Mouse (Mus musculus) sigmoid colon, adult 10 weeks (tissue): ENCODE data around the gene Pdzph1. TPM values are rescaled to one million over a fixed set of nuclear protein-coding genes. Genes with fewer than 3 reads are reported as not detected.

Experiments used
- polyA plus RNA-seq: library from polyadenylated mRNA; stranded (reverse); fragments of 350-450 nt; fragmentation: Illumina TruSeq; extraction: RNeasy Lipid Tissue Mini Kit (QIAGEN cat#74804); gene quantifications from one replicate; pipeline ENCODE4 v1.2.3, GENCODE M21; 2014; ENCODE audit warnings: low read depth, low replicate concordance

Gene Pdzph1
- not detected for polyA plus RNA-seq

DNA sequence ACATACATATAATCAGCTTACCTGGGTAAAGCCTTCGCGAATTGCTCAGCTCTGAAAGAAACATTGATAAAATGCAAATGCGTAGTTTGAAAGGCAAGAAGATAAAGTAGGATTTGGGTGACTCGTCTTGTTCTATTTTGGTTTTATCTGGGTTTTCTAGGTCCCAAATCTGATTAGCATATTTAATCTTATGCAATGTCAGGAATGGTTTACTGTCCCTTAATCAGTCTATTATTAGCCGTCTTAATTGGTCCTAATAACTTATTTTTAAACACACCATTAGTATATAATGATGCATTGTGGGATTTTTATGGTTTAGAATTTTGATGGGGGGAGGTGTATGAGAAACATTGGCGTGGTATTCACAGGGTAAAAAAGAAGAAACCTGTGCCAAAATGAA lies at the start of gene Pdzph1:
Gene Pdzph1, minus strand, starts transcription at position 101 of the 400 bp plus-strand sequence.

DNA sequence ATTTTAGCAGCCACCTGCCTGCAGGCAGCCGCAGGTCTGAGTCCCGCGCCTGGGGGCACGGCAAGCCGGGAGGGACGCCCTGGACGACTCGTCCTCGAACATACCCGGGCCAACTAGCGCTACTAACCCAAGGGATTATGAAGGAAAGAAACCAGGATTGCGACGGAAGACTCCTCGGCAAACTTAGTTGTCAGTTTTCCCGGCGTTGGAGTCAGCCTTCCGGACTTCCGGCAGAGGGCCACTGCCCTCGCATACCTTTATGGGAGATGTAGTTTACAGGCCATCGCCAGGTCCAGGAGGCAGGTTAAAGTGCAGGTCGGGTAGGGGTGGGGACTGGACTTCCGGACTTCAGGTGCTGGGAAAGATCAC lies 21.9 kb upstream of the Pdzph1 start, which contains the start of gene Nudt12:
Gene Nudt12, minus strand, starts transcription at position 282 of the 369 bp plus-strand sequence.

Other genes starting within 250 kb of the Pdzph1 start
- 19.7 TPM for gene Nudt12, start 22.0 kb upstream of the Pdzph1 start, polyA plus RNA-seq